Mouse (Mus musculus) olfactory bulb, adult 2 months (tissue): ENCODE results near the gene Vmn2r92.
"Not testable (repeated sequence)": the region's sequence is repeated elsewhere in the genome, so short reads cannot be mapped to it uniquely, and the experiment has no call there.

Experiments
- CTCF ChIP-seq: fragments of 200-500 bp; IDR thresholded peaks from 2 replicates; pipeline ENCODE4 v1.5.1; 2012; ENCODE audit warnings: low read depth, mild to moderate bottlenecking, low read length, moderate library complexity; ENCODE audit not compliant: insufficient read depth
- POLR2A ChIP-seq: fragments of 200-500 bp; IDR thresholded peaks from 2 replicates; pipeline ENCODE4 v1.6.1; 2012; ENCODE audit warnings: mild to moderate bottlenecking, low read depth, low read length, moderate library complexity; ENCODE audit not compliant: insufficient read depth

DNA sequence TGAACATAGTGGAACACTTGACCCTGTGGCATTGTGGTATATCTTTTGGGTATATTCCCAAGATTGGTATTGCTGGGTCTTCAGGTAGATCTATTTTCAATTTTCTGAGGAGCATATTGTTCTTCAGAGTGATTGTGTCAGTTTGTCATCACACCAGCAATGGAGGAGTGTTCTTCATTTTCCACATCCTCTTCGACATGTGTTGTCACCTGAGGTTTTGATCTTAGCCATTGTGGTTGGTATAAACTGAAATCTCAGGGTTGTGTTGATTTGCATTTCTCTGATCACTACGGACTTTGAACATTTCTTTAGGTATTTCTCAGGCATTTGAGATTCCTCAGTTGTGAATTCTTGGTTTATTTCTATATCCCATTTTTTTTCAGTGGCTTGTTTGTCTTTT, 9.5 kb downstream of the Vmn2r92 start:
- not testable (repeated sequence) for TF ChIP-seq POLR2A, CTCF
